Mouse (Mus musculus) limb, embryonic 12.5 days (tissue): ENCODE results near the gene BC035947. TPM values are rescaled to one million over a fixed set of nuclear protein-coding genes. Genes with fewer than 3 reads are reported as not detected.

Source experiments
- ATAC-seq: fragments of 200-750 bp; cut with Nextera tagmentation; 2 replicates; pipeline ENCODE4 v1.8.0; 2017; ENCODE audit warnings: low read depth, moderate TSS enrichment; ENCODE audit not compliant: insufficient number of reproducible peaks, insufficient read depth, low FRiP score, low TSS enrichment
- H3K27ac ChIP-seq: fragments of 300-500 bp; sonication (generic); 2 replicates; pipeline ENCODE4 v1.5.1; 2016; ENCODE audit warnings: mild to moderate bottlenecking, moderate library complexity
- H3K27me3 ChIP-seq: fragments of 300-500 bp; sonication (generic); 2 replicates; pipeline ENCODE4 v1.6.1; 2016; ENCODE audit warnings: mild to moderate bottlenecking, moderate library complexity
- H3K36me3 ChIP-seq: fragments of 300-500 bp; sonication (generic); 2 replicates; pipeline ENCODE4 v1.6.1; 2016; ENCODE audit warnings: mild to moderate bottlenecking, moderate library complexity
- H3K4me1 ChIP-seq: fragments of 300-500 bp; sonication (generic); replicated peaks from 2 replicates; pipeline ENCODE4 v1.6.1; 2016
- H3K4me2 ChIP-seq: fragments of 300-500 bp; sonication (generic); 2 replicates; pipeline ENCODE4 v1.6.1; 2016; ENCODE audit warnings: mild to moderate bottlenecking, moderate library complexity
- H3K4me3 ChIP-seq: fragments of 300-500 bp; sonication (generic); replicated peaks from 2 replicates; pipeline ENCODE4 v1.5.1; 2016; ENCODE audit warnings: mild to moderate bottlenecking
- H3K9ac ChIP-seq: fragments of 300-500 bp; sonication (generic); replicated peaks from 2 replicates; pipeline ENCODE4 v1.6.1; 2016; ENCODE audit warnings: mild to moderate bottlenecking, moderate library complexity
- H3K9me3 ChIP-seq: fragments of 300-500 bp; sonication (generic); 2 replicates; pipeline ENCODE4 v1.6.1; 2016; ENCODE audit warnings: mild to moderate bottlenecking, moderate library complexity
- WGBS: fragments of 180-500 bp; shearing (Covaris S2); methylation state at CpG from one replicate; pipeline ENCODE4 v1.1.7; 2016; 5-methylcytosine and 5-hydroxymethylcytosine counted together
- polyA plus RNA-seq: library from polyadenylated mRNA; unstranded; fragments of >200 nt; fragmentation: Nextera tagmentation; extraction: Ambion mirVana; gene quantifications from 2 replicates; pipeline ENCODE4 v1.2.1, GENCODE M21; 2016

Gene BC035947
- polyA plus RNA-seq, 1 experiment from 2014 or later, result 0.43 TPM

GRCm38 (mm10) chr1:78448091-78448490, 63.9 kb downstream of the BC035947 start:
- Histone ChIP-seq H3K9ac (no peak overlapping the region), H3K27me3 (no peaks in the 10 kb centered on the region), H3K9me3 (no peaks in the 10 kb centered on the region), H3K36me3 (peaks cover 72% of the 10 kb centered on the region), H3K4me1 (peaks cover 8% of the 10 kb centered on the region), H3K4me2 (no peak overlapping the region), H3K27ac (no peak overlapping the region), H3K4me3 (no peak overlapping the region)
- WGBS, result 90% methylated on average over 1 of the region's 1 CpGs
- no peak for ATAC-seq

Other genes starting within 250 kb of the BC035947 start
- 0.83 and 1.0 TPM in 2 replicates for gene Sgpp2, start 201.8 kb downstream of the BC035947 start, polyA plus RNA-seq
- gene Farsb, start 23.3 kb downstream of the BC035947 start, polyA plus RNA-seq, result 137 and 142 TPM in 2 replicates
- 0.50 TPM in 1 of 2 replicates, not detected in the other for gene Mogat1, start 1.2 kb downstream of the BC035947 start, polyA plus RNA-seq
- gene Acsl3, start 145.7 kb upstream of the BC035947 start, polyA plus RNA-seq, result 78.8 and 88.2 TPM in 2 replicates
- gene Utp14b, start 145.9 kb upstream of the BC035947 start, polyA plus RNA-seq, result 4.1 and 5.0 TPM in 2 replicates